Mouse (Mus musculus): ENCODE data around the gene Tubb1.

The Tubb1 gene

DNA sequence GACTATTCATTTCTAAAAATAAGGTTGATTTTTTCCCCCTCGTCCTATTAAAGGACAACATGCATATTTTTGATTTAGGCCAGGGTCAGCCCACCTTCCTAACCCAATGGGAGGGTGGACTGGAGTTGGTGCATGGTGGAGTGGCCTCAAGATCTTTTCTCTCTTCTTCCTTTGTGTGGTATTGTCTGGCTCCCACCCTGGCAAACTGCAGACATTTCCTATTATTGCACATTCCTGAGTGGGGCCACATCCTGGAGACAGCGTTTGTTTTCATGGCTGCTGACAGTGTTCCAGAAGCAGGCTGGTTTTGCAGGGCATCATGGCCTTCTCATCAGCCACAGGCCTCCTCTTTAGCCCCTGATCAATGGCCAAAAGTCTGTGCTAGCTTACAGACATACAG lies 7.4 kb upstream of the Tubb1 start:
- DNase-seq (ENCODE audit: low spot score in 2 of 2), result no peak

DNA sequence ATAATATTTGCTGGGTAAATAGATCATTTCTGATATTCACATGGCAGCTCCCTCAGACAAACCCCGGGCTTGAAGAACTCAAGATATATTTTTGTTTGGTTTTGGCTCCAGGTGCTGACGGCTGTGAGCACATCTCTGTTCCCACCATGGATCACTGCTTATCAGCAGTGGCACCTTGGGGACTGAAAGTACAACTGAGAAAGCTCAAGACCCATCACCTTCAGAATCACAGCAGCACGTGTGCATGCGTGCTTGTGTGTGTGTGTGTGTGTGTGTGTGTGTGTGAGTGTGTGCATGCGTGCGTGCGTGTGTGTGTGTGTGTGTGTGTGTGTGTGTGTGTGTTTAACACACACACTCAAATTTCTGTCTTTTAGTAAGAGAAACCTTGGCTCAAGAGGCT lies 6.1 kb upstream of the Tubb1 start:
- no peak for DNase-seq (ENCODE audit: low spot score in 2 of 2)

DNA sequence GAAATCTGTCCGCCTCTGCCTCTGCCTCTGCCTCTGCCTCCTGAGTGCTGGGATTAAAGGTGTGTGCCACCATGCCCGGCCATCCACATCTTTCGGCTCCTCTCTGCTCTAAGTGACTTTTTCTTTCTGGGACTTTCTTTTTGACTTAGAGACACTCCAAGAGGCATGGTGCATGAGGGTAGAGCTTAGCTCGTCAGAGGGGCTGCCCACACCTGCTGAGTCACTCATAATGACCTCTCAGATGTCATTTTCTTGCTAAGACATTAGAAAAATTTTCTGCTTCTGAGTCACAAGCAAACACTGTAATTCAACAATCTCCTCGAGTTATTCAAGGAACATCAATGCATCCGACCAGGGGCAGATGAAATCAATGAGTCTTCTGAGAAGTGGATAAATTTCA lies 5.5 kb upstream of the Tubb1 start:
- DNase-seq (ENCODE audit: low spot score in 2 of 2), result no peak

DNA sequence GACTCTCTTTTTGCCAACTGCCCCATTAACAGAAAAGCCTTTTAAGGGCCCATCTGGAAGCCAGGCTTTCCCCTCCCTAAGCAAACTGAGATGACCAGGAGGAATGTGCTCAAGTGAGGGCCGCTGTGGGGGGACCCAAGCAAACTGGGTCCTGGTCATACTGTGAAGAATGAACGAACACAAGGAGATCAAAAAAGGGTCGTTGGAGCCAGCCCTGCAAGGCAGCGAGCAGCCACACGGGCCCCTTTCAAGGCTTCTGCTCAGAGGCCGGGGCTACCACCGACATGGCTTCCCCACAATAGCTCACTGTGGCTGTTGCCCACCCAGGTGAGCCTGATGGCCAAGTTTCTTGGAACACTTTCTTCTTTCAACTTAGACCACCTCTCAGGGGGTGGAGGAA lies 4.0 kb upstream of the Tubb1 start:
- DNase-seq (ENCODE audit: low spot score in 2 of 2), result no peak

DNA sequence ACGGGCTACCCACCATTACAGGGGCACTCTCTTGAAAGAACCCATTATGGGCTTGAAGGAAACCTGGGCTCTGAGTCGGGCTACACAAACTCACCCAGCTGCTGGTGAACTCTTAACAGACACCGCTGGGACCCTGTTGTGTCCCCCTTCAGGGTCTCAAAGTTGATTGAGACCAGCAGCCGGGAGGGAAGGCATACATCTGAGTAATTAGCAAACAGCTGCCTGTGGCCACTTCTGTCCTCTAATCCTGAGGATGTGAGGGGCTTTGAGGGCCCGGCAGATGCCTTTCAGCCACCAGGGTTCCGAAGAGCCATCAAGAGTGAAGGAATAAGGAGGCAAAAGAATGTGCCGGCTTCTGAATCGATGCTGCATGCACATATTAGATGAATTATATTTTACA lies 3.6 kb upstream of the Tubb1 start:
- no peak for DNase-seq (ENCODE audit: low spot score in 2 of 2)

DNA sequence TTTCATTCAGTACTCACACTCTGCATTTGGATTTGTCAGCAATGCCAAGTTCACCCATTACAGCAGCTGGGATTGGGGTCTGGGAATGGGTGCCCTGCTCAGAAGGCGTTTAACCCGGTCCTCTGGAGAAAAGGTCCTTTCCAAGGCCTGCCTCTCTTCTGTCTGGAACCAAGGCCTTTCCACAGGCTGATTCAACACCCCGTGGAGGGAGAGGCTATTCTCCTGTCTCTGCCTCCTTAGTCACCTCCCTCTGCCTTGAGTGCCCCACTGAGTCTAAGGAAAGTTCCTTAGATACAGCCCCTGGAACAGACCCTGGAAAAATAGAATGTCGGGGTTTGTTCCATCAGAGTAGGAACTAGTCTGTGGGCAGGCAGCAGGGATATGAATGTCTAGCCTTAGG lies 2.1 kb upstream of the Tubb1 start:
- DNase-seq (ENCODE audit: low spot score in 2 of 2), result no peak

DNA sequence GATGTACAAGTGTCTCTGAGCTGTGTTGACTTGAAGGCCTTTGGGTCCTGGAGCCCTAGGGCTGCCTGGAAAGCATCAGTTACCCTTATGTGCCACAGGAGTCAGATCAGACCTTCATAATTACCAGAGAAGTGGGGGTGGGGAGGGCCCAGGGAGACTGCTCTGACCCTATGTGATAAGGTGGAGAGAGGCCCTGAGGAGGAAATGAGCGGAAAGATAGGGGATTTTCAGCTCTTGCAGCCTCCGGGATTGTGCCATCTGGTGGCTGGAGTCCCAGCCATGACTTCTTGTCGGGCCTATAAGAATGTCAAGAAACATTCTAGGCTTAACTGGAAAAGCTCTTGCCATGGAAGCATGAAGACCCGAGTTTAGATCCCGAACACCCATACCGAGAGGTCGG lies 3.2 kb downstream of the Tubb1 start:
- DNase-seq (ENCODE audit: low spot score in 2 of 2), result peak; percentile 57 to 73

DNA sequence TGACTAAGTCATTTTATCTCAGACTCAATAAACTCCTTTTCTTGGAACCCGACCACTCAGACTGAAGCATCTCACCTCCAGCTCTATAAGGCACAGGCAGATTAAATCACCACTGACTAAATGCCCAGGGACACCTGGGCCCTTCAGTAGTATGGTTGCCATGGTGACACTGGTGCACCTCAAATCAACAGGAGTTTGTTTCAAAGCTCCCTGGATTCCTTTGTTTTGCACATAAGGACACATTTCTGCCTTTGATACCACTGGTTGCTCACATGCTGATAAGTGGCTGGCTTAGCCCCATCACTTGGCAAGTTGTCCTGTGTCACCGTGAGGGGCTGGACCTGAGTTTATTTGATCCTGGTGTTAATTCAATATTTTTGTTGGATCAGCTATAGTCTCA lies 8.9 kb downstream of the Tubb1 start:
- no peak for DNase-seq (ENCODE audit: low spot score in 2 of 2)

DNA sequence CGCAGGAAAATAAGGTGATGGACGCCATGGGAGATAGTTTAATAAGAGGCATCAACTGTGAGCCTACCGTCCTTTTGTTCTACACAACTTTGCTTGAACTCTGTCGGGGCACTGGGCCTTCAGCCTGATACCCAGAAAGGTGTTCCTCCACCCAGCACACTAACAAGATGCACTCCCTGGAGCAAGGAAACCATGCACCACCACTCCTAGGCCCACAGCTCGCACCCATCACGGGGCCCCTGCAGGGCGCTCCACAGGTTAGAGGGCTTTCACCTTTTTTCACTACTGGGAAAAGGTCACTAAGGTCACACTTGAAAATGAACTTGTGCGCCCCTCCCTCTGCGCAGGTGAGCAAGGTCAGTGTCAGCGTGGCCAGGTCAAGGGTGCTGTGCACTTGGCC lies 12.9 kb downstream of the Tubb1 start:
- no peak for DNase-seq (ENCODE audit: low spot score in 2 of 2)

DNA sequence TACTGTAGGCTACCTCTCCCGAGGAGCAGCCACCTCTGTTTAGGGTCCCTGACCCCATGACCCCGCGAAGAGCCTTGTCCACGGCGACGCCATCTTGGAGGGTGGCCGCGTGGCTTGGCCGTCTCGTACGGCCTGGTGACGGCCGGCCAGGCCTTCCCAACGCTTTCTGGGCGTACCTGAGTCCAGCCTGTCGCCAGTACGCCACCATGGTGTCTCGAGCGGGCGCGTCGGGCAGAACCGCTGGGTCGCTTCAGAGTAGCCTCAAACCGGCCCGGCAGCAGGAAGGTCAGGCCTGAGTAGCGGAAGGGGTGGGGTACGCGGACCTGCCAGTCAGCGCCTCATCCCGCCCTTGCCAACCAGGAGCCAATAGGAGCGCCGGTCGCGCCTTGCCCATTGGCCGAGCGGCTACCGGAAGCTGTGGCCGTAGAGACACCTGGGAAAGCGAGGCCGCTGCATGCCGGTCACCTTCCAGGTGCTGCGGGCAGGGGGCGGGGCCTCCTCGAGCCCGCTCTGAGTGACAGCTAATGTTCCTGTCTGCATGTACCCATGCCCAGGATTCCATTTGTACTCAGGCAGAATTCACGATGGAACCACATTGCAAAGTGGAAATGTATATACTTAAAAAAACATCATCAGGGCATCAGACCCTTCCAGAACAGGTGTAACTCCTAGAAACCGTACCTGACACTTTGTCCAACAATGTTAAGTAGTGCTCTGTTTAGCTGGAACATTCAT lies 13.5 kb downstream of the Tubb1 start, which contains the start of gene Atp5e:
Gene Atp5e, minus strand, starts transcription at position 317 of the 735 bp plus-strand sequence.
- peak; percentile 95 to 97 for DNase-seq (ENCODE audit: low spot score in 2 of 2)

DNA sequence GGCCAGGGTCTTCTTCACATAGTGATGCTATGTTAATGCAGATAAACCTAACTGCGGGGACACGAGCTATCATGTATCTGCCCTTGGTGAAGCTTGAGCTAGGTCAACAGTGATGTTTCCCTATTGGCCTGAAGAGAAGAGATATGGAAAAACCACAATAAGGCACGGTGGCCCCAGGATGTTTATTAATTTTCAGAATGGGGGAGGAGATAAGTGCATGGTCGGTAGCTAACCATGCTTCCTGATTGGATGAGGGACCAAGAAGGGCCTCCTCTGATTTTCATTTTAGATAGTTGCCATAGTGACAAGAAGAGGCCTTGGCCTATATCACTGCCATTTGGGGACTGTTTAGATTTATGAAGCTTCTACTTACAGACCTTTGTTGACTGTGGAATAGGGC lies 19.8 kb downstream of the Tubb1 start:
- no peak for DNase-seq (ENCODE audit: low spot score in 2 of 2)

DNA sequence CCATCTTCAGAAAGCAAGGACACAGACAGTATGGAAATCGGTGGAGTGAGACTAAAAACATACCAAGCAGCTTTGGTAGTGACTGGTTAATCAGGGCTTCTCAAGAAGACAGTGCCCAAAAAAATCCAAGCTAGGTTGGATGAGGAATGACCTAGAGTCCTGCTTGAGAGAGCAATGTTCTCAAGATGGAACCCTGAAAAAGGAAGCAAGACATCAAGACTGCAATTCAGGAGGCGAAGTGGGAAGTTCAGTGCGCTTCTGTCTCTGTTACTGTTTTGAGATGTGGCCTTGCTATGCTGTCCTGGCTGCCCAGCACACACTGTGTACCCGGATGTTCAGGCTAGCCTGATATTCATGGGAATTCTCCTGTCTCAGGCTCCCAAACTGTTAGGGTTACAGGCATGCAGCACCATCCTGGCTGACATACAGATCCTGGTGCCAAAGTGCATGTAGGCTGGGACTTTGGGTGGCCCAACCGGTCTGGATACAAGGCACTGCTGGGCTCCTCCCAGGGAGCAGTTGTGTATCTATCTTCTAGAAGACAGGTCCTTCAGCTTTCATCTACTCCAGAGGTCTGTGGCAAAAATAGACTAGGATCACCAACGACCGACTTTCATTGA lies 20.4 kb downstream of the Tubb1 start:
- DNase-seq (ENCODE audit: low spot score in 2 of 2), result no peak

DNA sequence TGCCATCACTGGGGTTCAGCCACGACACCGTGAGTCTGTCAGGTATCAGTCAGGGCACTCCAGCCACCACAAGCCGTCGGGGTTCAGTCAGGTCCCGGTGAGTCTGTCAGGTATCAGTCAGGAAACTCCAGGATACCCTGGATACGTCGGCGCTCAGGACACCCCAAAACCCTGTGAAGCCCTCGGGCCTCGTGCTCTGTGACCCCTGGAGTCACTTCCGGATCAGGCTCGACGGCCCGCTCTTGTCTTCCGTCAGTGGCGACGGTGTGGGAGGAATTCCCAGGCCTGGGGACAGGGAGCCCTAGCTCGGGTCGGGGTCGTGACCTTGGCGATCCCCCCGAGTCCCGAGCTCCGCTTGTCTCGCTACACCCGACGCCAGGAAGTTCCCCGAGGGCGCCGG lies 21.9 kb downstream of the Tubb1 start:
- DNase-seq (ENCODE audit: low spot score in 2 of 2), result peak in 1 of 2 experiments; percentile 38

DNA sequence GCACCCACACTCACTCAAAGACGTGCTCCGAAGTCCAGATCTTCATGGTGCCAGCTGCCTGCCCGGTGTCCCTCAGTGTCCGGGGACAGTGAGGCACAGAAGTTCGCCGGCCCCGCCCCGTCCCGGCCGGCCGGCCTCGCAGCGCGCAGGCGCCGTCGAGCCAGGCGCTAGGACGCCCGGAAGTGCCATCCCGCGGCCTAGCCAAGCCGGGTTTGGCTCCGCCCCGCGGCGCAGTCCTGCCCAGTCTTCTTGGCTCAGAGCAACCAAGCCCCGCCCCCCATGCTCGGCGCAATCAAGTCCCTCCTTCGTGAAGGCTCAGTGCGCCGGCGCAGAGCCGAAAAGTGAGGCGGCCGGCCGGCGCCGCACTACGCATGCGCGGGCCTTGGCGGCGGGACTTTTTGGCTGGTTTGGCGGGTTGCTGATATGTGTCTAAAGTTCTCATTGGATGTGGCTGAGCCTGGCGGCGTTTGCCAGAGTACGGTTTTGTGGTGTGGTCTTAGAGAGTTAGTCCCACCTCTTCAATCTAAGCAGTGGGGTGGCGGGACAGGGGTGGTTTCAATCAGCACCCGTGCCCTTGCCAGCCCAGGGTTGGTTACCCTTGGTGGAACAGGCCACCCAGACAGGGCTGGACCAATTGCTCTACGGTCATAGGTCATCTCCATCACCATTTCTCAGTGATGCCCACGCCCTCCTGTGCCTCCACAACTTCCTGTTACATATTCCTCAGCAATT lies 22.5 kb downstream of the Tubb1 start, which contains the start of gene Prelid3b:
Gene Prelid3b, minus strand, starts transcription at position 264 of the 732 bp plus-strand sequence.
- peak; percentile 100 for DNase-seq (ENCODE audit: low spot score in 2 of 2)

DNA sequence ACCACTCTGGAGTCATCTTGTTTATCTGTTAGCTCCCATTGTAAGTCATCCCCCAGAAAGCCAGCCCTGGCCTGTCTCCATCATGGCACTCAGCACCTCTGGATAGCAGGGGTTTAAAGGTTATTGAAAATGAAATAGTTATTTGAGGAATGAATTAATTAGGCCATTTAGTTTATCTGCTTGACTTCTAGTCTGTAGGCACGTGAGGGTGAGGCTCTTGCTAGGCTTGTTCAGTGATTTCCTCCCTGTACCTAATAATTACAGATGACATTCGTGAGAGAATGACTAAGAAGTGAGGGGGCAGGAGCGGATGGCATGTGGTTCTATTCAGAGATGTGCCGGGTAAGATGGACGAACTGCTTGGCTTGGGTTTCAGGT lies 23.0 kb downstream of the Tubb1 start:
- no peak for DNase-seq (ENCODE audit: low spot score in 2 of 2)

DNA sequence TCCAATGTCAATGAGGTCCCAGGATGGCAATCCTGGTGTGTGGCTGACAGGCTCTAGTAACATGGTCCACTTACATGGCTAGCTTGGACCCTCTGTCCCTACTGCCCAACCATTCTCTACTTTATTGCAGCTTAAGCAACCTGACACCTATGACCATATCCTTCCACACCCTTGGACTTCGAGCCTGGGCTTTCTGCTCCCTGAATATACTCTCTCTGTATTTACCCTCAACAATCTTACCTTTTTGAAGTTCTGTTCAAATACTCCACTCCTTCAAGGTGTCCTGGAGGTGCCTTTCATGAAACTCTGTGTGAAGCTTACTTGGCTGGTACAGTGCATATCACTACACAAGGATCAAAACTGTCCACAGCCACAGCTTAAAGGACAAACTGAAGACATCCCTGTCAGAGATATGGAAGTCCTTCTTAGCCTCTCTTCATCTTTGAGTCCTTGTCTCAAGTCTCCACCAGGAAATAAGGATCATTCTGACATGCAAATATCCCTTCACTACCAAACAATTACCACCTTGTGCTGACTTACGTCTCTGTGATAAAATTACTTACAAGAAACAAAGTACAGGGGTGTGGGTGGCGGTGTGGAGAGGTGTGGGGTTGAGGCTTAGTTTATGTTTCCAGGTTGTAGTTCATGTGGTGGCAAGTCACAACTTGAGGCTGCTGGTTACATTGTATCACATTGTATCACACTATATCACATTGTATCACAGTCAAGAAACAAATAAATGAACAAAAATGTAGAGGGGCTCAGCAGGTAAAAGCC lies 27.2 kb downstream of the Tubb1 start:
- DNase-seq (ENCODE audit: low spot score in 2 of 2), result no peak

DNA sequence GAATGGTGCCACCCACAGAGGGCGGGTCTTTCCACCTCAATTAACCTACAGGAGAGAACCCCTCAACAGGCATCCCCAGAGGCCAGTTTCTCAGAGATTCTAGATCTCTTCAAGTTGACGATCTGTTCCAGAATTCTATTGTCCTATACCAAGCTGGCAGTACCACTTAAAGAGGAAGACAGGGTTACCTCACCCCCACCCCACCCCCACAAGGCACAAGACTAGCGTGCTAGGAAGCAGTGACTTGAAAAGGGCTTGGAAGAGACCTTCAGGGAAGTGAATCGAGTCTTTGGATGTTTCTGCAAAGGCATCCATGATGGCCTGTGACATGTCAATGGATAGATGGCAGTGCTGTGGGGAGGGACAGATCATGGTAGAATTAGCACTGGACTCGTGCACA lies 28.3 kb downstream of the Tubb1 start:
- DNase-seq (ENCODE audit: low spot score in 2 of 2), result no peak

DNA sequence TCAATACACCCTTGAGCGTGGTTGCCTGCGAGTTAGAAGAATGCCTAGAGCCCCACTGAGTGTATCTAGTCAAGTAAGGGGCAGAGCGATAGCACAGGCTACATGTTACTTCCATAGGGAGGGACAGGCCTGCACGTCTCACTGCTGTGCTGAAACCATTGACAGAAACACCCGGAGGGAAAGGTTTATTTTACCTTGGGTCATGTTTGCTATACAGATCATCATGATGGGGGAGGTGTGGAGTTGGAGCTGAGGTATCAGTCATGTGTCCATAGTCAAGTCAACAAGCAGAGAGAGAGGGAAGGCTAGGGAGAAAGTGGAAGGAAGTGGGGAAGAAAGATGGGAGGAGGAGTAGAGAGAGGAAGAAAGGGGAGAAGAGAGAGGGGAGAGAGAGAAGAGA lies 36.5 kb downstream of the Tubb1 start:
- no peak for DNase-seq (ENCODE audit: low spot score in 2 of 2)

DNA sequence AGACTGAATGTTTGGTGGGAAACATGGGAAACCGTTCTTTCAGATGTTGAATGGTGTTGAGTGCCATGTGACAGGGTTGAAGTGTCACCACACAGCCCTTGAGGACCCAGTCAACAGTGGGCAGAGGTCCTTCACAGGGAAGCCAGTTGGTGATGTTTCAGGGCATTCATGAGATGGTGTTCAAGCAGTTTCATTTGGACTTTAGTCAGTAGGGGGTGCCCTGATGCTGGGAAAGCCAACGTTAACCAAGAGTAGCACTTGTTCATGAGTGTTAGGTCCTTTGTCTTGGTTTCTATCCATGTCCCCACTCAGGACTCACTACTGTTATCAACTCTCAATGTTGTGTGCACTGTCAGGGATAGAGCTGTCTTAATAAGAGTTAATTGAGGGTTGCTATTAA lies 42.4 kb downstream of the Tubb1 start:
- DNase-seq (ENCODE audit: low spot score in 2 of 2), result peak; percentile 47 to 61

DNA sequence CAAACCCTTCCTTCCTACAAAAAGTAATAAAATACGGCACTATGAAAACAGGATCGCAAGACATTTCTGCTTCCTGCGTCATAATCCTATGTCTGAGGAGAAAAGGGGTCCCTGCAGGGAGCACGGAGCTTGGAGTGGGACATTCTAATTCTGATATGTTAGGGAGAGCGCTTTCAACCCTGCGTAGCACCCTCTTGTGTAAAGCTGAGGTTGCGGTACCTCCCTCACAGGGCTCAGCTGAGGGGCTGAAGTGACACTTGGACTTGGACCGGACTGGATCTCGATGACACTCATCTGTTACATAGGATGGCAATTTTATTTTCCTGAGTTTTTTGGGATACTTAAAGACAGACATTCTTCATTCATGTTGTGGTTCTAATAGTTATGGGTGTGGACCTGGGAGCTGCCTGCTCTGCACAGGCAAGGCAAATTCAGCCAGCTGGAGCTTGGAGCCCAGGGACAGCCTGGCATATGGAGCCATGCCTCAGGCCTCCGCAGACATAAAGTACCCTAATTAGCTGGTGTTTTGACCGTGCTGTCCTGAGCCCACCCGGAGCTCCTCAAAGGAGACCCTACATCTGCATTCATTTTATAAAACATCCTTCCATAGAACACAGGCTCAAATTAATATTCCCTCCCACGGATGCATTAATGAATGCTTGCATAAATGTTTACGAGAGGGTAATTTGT lies 50.5 kb downstream of the Tubb1 start:
- DNase-seq (ENCODE audit: low spot score in 2 of 2), result no peak

DNA sequence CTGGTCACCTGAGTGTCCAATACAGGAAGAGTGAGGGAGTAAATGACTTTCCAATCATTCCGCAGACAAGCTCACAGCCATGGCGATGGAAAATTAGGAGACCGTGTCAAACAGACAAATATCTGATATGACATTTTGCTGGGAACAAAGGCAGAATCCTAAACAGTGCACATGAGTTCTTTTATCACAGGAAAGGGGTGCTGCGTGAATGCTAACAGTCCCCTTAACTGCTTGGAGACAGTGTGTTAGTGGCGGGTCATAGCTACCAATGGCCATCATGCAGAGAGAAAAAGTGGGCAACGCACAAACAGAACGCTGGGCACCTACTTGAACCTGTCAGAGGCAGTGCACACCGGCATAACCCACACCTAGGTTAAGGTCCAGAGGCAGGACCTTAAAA lies 51.0 kb downstream of the Tubb1 start:
- DNase-seq (ENCODE audit: low spot score in 2 of 2), result no peak

DNA sequence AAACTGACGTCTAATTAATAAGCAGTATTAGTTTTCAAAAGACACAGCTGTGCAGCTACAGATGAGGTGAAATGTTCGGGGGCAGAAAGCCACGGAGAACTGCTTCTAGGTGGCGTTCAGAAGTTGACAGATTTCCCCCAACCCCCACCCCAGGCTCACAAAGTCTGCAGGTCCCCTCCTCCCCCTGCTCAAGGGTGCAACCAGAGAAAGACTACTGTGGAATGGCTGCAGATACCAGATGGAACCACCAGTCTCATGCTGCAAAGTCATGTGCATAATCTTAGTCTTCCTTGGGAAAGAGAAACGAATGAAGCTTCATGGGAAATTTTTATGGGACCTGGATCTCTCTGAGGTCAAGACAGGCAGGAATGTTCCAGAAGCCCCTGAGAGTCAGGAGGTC lies 51.8 kb downstream of the Tubb1 start:
- no peak for DNase-seq (ENCODE audit: low spot score in 2 of 2)
